Mouse (Mus musculus): Measurements from ENCODE around the gene Gm7358. TPM values are rescaled to one million over a fixed set of nuclear protein-coding genes. Genes with fewer than 3 reads are reported as not detected.
"Not testable (repeated sequence)": the region's sequence is repeated elsewhere in the genome, so short reads cannot be mapped to it uniquely, and the experiment has no call there.

The Gm7358 gene
- not detected in 2 replicates for polyA plus RNA-seq (2015; fragmentation: Nextera tagmentation; extraction: Ambion mirVana)

GRCm38 (mm10) chr17:14059431-14059830, at the start of gene Gm7358:
Gm7358 (minus strand) TSS chr17:14059531.
- H3K9ac ChIP-seq; ATAC-seq (ENCODE audit: insufficient read depth); H3K9me3 ChIP-seq (replicated peaks); H3K4me3 ChIP-seq (replicated peaks); H3K36me3 ChIP-seq (replicated peaks); H3K27ac ChIP-seq (replicated peaks); H3K4me2 ChIP-seq; H3K27me3 ChIP-seq; H3K4me1 ChIP-seq (replicated peaks): not testable (repeated sequence)
- 67% methylated on average over 1 of the region's 2 CpGs for WGBS (ENCODE audit: insufficient replicate concordance)

- not testable (repeated sequence) for H3K36me3 ChIP-seq (replicated peaks); H3K9ac ChIP-seq; H3K9me3 ChIP-seq (replicated peaks); H3K27me3 ChIP-seq; ATAC-seq (ENCODE audit: insufficient read depth); H3K4me1 ChIP-seq (replicated peaks); H3K4me2 ChIP-seq; H3K4me3 ChIP-seq (replicated peaks); H3K27ac ChIP-seq (replicated peaks)
- WGBS (ENCODE audit: insufficient replicate concordance), result 12% methylated on average over 3 of the region's 3 CpGs
Observed at GRCm38 (mm10) chr17:14103018-14103417, 43.7 kb upstream of the Gm7358 start.

GRCm38 (mm10) chr17:14101446-14101980, 42.2 kb upstream of the Gm7358 start:
- not testable (repeated sequence) for H3K4me1 ChIP-seq (replicated peaks); ATAC-seq (ENCODE audit: insufficient read depth); H3K27ac ChIP-seq (replicated peaks); H3K4me3 ChIP-seq (replicated peaks); H3K36me3 ChIP-seq (replicated peaks); H3K27me3 ChIP-seq; H3K9ac ChIP-seq; H3K4me2 ChIP-seq; H3K9me3 ChIP-seq (replicated peaks)
- 0% methylated on average over 1 of the region's 1 CpGs for WGBS (ENCODE audit: insufficient replicate concordance)

GRCm38 (mm10) chr17:14099886-14100285, 40.6 kb upstream of the Gm7358 start:
- not testable (repeated sequence) for ATAC-seq (ENCODE audit: insufficient read depth); H3K4me2 ChIP-seq; H3K27me3 ChIP-seq; H3K4me1 ChIP-seq (replicated peaks); H3K4me3 ChIP-seq (replicated peaks); H3K36me3 ChIP-seq (replicated peaks); H3K27ac ChIP-seq (replicated peaks); H3K9ac ChIP-seq; H3K9me3 ChIP-seq (replicated peaks)
- 56% methylated on average over 3 of the region's 3 CpGs for WGBS (ENCODE audit: insufficient replicate concordance)

- not testable (repeated sequence) for ATAC-seq (ENCODE audit: insufficient read depth); H3K27me3 ChIP-seq; H3K4me3 ChIP-seq (replicated peaks); H3K4me1 ChIP-seq (replicated peaks); H3K9me3 ChIP-seq (replicated peaks); H3K27ac ChIP-seq (replicated peaks); H3K9ac ChIP-seq; H3K36me3 ChIP-seq (replicated peaks); H3K4me2 ChIP-seq
- WGBS (ENCODE audit: insufficient replicate concordance), result 28% methylated on average over 3 of the region's 7 CpGs
Observed at GRCm38 (mm10) chr17:14094165-14094564, 34.8 kb upstream of the Gm7358 start.

GRCm38 (mm10) chr17:14086629-14087028, 27.3 kb upstream of the Gm7358 start:
- H3K9ac ChIP-seq; H3K27me3 ChIP-seq; H3K4me3 ChIP-seq (replicated peaks); ATAC-seq (ENCODE audit: insufficient read depth); H3K9me3 ChIP-seq (replicated peaks); H3K4me1 ChIP-seq (replicated peaks); H3K4me2 ChIP-seq; H3K27ac ChIP-seq (replicated peaks); H3K36me3 ChIP-seq (replicated peaks): not testable (repeated sequence)
- 13% methylated on average over 1 of the region's 1 CpGs for WGBS (ENCODE audit: insufficient replicate concordance)

GRCm38 (mm10) chr17:14041880-14042279, 17.5 kb downstream of the Gm7358 start:
- H3K4me1 ChIP-seq (replicated peaks); H3K9me3 ChIP-seq (replicated peaks); H3K27ac ChIP-seq (replicated peaks); H3K27me3 ChIP-seq; H3K36me3 ChIP-seq (replicated peaks); ATAC-seq (ENCODE audit: insufficient read depth); H3K4me2 ChIP-seq; H3K4me3 ChIP-seq (replicated peaks); H3K9ac ChIP-seq: not testable (repeated sequence)
- WGBS (ENCODE audit: insufficient replicate concordance), result 31% methylated on average over 1 of the region's 2 CpGs

GRCm38 (mm10) chr17:14037012-14037411, 22.3 kb downstream of the Gm7358 start:
- not testable (repeated sequence) for H3K4me3 ChIP-seq (replicated peaks); ATAC-seq (ENCODE audit: insufficient read depth); H3K36me3 ChIP-seq (replicated peaks); H3K4me1 ChIP-seq (replicated peaks); H3K27me3 ChIP-seq; H3K27ac ChIP-seq (replicated peaks); H3K9ac ChIP-seq; H3K9me3 ChIP-seq (replicated peaks); H3K4me2 ChIP-seq
- 23% methylated on average over 1 of the region's 2 CpGs for WGBS (ENCODE audit: insufficient replicate concordance)

- not testable (repeated sequence) for H3K9me3 ChIP-seq (replicated peaks); H3K27me3 ChIP-seq; H3K4me2 ChIP-seq; H3K36me3 ChIP-seq (replicated peaks); H3K4me1 ChIP-seq (replicated peaks); H3K9ac ChIP-seq; H3K27ac ChIP-seq (replicated peaks); H3K4me3 ChIP-seq (replicated peaks); ATAC-seq (ENCODE audit: insufficient read depth)
- WGBS (ENCODE audit: insufficient replicate concordance), result 81% methylated on average over 4 of the region's 4 CpGs
Observed at GRCm38 (mm10) chr17:14036113-14036512, 23.2 kb downstream of the Gm7358 start.

Other genes starting within 250 kb of the Gm7358 start
- not detected in 2 replicates for gene Gm7168, start 111.2 kb downstream of the Gm7358 start, polyA plus RNA-seq (2015; fragmentation: Nextera tagmentation; extraction: Ambion mirVana)
- gene Gm7356, start 55.8 kb downstream of the Gm7358 start, polyA plus RNA-seq (2015; fragmentation: Nextera tagmentation; extraction: Ambion mirVana), result not detected in 2 replicates
- gene Dact2, start 144.8 kb upstream of the Gm7358 start, polyA plus RNA-seq (2015; fragmentation: Nextera tagmentation; extraction: Ambion mirVana), result 1.2 and 1.4 TPM in 2 replicates
- gene Smoc2, start 220.0 kb upstream of the Gm7358 start, polyA plus RNA-seq (2015; fragmentation: Nextera tagmentation; extraction: Ambion mirVana), result 5.8 TPM in 2 replicates

All from liver, embryonic 15.5 days (tissue).